Mouse (Mus musculus) lung, postnatal 0 days (tissue): Measurements from ENCODE around the gene Ephx1.

Experiments used
- CTCF ChIP-seq: IDR thresholded peaks from 2 replicates; pipeline ENCODE4 v1.5.1; 2016; ENCODE audit warnings: antibody characterized with exemption, mild to moderate bottlenecking
- EP300 ChIP-seq: IDR thresholded peaks from 2 replicates; pipeline ENCODE4 v1.6.1; 2016; ENCODE audit warnings: antibody characterized with exemption, mild to moderate bottlenecking, control low read depth

- TF ChIP-seq EP300 (peak; percentile 25; the same call in 1 of the 2 replicates), CTCF (no peak)
These were observed 76.2 kb downstream of the Ephx1 start for GRCm38 (mm10) chr1:180944553-180944952.
